Mouse (Mus musculus) forebrain, embryonic 13.5 days (tissue): ENCODE results near the gene Rhbdd3. TPM values are rescaled to one million over a fixed set of nuclear protein-coding genes. Genes with fewer than 3 reads are reported as not detected.
A peak's percentile ranks its signal among the peaks of the same experiment; 100 is the strongest.

Experiments used
- ATAC-seq: fragments of 200-750 bp; cut with Nextera tagmentation; 2 replicates; pipeline ENCODE4 v1.8.0; 2017
- H3K27ac ChIP-seq: fragments of 300-500 bp; sonication (generic); 2 replicates; pipeline ENCODE4 v1.5.1; 2015; ENCODE audit warnings: inconsistent platforms, mild to moderate bottlenecking, moderate library complexity
- H3K27me3 ChIP-seq: fragments of 300-500 bp; sonication (generic); 2 replicates; pipeline ENCODE4 v1.6.1; 2015; ENCODE audit warnings: mild to moderate bottlenecking, inconsistent platforms
- H3K36me3 ChIP-seq: fragments of 300-500 bp; sonication (generic); 2 replicates; pipeline ENCODE4 v1.6.1; 2015; ENCODE audit warnings: mild to moderate bottlenecking, inconsistent platforms; ENCODE audit not compliant: poor library complexity, severe bottlenecking
- H3K4me1 ChIP-seq: fragments of 300-500 bp; sonication (generic); 2 replicates; pipeline ENCODE4 v1.6.1; 2015; ENCODE audit warnings: inconsistent platforms
- H3K4me2 ChIP-seq: fragments of 300-500 bp; sonication (generic); 2 replicates; pipeline ENCODE4 v1.6.1; 2015; ENCODE audit warnings: inconsistent platforms, mild to moderate bottlenecking, moderate library complexity
- H3K4me3 ChIP-seq: fragments of 300-500 bp; sonication (generic); 2 replicates; pipeline ENCODE4 v1.5.1; 2015; ENCODE audit warnings: mild to moderate bottlenecking, inconsistent platforms
- H3K9ac ChIP-seq: fragments of 300-500 bp; sonication (generic); 2 replicates; pipeline ENCODE4 v1.6.1; 2015; ENCODE audit warnings: mild to moderate bottlenecking, inconsistent platforms
- H3K9me3 ChIP-seq: fragments of 300-500 bp; sonication (generic); replicated peaks from 2 replicates; pipeline ENCODE4 v1.6.1; 2016; ENCODE audit warnings: inconsistent platforms
- WGBS: fragments of 180-500 bp; shearing (Covaris S2); methylation state at CpG from one replicate; pipeline ENCODE4 v1.1.7; 2015; 5-methylcytosine and 5-hydroxymethylcytosine counted together
- polyA plus RNA-seq: library from polyadenylated mRNA; unstranded; fragments of >200 nt; fragmentation: Nextera tagmentation; extraction: Ambion mirVana; gene quantifications from 2 replicates; pipeline ENCODE4 v1.2.1, GENCODE M21; 2015

The Rhbdd3 gene
- polyA plus RNA-seq, 1 experiment from 2014 or later, result 26.3 TPM

- Histone ChIP-seq H3K27ac (no peak overlapping the region), H3K4me3 (no peak overlapping the region), H3K27me3 (no peaks in the 10 kb centered on the region), H3K4me2 (no peak overlapping the region), H3K4me1 (peaks cover 18% of the 10 kb centered on the region), H3K36me3 (peaks cover 25% of the 10 kb centered on the region), H3K9me3 (no peaks in the 10 kb centered on the region), H3K9ac (no peak overlapping the region)
- ATAC-seq, result no peak
- WGBS, result 88% methylated on average over 7 of the region's 7 CpGs
Observed at GRCm38 (mm10) chr11:5102384-5102783, 3.7 kb downstream of the Rhbdd3 start.

GRCm38 (mm10) chr11:5103986-5104509 lies 5.3 kb downstream of the Rhbdd3 start:
- H3K27ac ChIP-seq, result no peak overlapping the region
- no peaks in the 10 kb centered on the region for H3K27me3 ChIP-seq
- peaks cover 15% of the 10 kb centered on the region for H3K4me1 ChIP-seq
- no peak overlapping the region for H3K4me3 ChIP-seq
- no peak overlapping the region for H3K4me2 ChIP-seq
- 97% methylated on average over 4 of the region's 4 CpGs for WGBS
- no peak overlapping the region for H3K9ac ChIP-seq
- H3K36me3 ChIP-seq, result peaks cover 25% of the 10 kb centered on the region
- H3K9me3 ChIP-seq, result no peaks in the 10 kb centered on the region
- no peak for ATAC-seq

DNA sequence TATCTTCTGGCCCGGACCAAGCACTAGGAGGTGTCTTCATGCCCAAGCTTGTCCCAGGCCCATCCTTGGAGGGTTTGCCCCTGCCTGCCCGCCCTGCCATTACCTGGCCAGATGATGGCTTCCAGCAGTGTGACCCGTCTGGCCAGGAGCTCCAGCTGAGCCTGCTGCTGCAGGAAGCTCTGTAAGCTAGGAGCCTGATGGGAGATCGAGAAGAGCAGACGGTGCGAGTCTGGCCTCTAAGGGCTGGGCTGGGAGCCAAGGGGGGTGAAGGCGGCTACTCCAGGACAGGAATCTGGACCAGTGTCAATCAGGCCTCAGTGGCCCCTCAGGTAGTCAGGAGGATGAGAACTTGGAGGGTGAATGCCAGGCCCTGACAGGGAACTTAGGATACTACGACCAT lies 10.7 kb downstream of the Rhbdd3 start:
- no peaks in the 10 kb centered on the region for H3K27me3 ChIP-seq
- H3K9me3 ChIP-seq, result no peaks in the 10 kb centered on the region
- no peak overlapping the region for H3K4me3 ChIP-seq
- H3K4me2 ChIP-seq, result no peak overlapping the region
- ATAC-seq, result no peak
- WGBS, result 81% methylated on average over 8 of the region's 8 CpGs
- H3K9ac ChIP-seq, result no peak overlapping the region
- no peak overlapping the region for H3K27ac ChIP-seq
- H3K4me1 ChIP-seq, result peaks cover 8% of the 10 kb centered on the region
- H3K36me3 ChIP-seq, result peaks cover 18% of the 10 kb centered on the region

DNA sequence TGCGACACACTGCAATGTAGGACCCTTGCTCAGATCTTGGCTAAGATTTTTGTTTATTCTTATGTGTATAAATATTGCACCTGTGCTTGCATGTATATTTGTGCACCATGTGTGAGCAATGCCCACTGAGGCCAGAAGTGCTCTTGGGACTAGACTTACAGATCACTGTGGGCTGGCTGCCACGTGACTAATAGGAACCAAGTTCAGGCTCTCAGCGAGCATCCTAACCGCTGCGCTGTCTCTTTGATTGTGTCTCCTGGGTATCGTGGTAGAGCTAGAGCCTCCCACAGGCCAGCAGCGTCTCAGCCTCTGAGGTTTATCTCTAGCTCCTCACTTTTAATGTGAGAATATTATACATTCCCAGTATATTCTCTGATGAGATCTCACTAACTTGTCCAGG lies 14.9 kb downstream of the Rhbdd3 start:
- H3K27me3 ChIP-seq, result no peaks in the 10 kb centered on the region
- ATAC-seq, result no peak
- H3K4me3 ChIP-seq, result no peak overlapping the region
- H3K9me3 ChIP-seq, result no peaks in the 10 kb centered on the region
- peaks cover 8% of the 10 kb centered on the region for H3K4me1 ChIP-seq
- no peak overlapping the region for H3K9ac ChIP-seq
- H3K27ac ChIP-seq, result no peak overlapping the region
- no peaks in the 10 kb centered on the region for H3K36me3 ChIP-seq
- no peak overlapping the region for H3K4me2 ChIP-seq
- WGBS, result 89% methylated on average over 7 of the region's 7 CpGs

DNA sequence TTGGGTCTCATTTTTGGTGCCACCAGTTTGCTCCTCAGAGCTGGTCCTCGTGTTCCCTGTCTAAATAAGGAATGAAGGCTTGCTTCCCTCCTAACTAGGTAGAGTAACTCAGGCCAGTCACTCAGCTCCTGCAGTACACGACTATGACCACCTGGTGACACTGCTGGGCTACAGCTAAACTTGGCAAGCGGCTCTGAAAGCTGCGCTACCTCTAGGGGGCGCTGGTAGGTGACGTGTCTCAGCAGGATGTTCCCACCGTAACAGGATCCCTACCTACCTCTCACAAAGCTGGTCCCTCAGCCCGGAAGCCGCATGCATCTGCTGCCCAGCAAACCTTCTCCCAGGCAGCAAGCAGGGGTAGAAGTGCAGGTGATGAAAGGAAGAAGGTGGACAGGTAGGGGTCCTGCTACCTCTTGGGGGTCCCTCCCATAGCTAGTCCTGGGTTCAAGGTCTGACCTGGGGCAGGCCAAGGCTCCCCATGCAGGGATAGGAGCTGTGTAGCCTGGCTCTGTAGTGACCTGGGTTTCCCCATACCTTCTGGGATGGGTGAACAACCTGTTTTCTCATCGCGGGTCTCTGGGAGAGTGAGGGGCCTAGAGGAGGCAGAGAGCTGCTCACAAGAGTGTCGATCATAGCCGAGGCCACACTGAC lies 16.3 kb downstream of the Rhbdd3 start:
- Histone ChIP-seq H3K9ac (no peak overlapping the region), H3K4me3 (no peak overlapping the region), H3K9me3 (no peaks in the 10 kb centered on the region), H3K4me2 (no peak overlapping the region), H3K36me3 (no peaks in the 10 kb centered on the region), H3K27ac (no peak overlapping the region), H3K27me3 (no peaks in the 10 kb centered on the region), H3K4me1 (peaks cover 8% of the 10 kb centered on the region)
- WGBS, result 31% methylated on average over 13 of the region's 13 CpGs
- ATAC-seq, result peak; percentile 53; the same call in 1 of the 2 replicates

DNA sequence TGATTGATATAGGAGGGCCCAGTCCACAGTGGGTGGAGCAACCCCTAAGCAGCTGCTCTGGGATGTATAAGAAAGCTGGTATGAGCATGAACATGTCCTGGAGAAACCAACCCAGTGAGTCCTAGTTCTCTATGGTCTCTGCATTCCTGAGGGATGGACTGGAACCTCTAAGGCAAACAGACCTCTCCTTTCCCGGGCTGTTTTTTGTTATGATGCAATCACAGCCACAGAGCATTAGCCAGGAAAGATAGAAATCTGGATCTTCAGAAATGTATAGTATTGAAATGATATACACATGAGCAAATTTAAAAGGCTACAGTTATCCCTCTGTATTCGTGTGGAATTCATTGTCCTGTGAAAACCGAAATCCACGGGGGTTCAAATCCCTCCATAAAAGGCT lies 27.0 kb downstream of the Rhbdd3 start:
- Histone ChIP-seq H3K4me3 (no peak overlapping the region), H3K9me3 (no peaks in the 10 kb centered on the region), H3K36me3 (no peaks in the 10 kb centered on the region), H3K9ac (no peak overlapping the region), H3K27ac (no peak overlapping the region), H3K4me2 (no peak overlapping the region), H3K4me1 (peaks cover 23% of the 10 kb centered on the region), H3K27me3 (no peaks in the 10 kb centered on the region)
- WGBS, result 50% methylated on average over 4 of the region's 4 CpGs
- no peak for ATAC-seq

DNA sequence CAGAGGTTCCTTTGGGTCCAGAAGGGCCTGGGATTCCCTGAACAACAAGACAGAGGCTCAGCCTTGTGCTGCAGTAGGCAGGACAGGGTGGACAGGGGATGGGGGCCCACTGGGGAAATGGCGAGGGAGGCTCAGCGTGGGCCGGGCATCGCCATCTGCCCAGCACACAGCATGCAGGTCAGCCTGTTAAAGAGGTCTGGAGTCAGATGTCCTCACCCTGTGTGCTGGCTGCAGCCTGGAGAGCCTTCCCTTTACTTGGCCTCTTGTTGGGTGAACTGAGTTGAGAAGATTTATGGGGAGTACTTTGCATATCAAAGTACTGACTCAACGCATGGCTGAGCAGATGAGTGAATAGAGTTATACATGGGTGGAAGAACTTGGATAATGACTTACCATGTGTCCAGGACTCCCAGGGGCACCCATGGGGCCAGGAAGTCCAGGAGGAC lies 30.3 kb downstream of the Rhbdd3 start:
- H3K4me2 ChIP-seq, result peak overlapping the region; percentile 27
- 13% methylated on average over 5 of the region's 5 CpGs for WGBS
- no peak overlapping the region for H3K9ac ChIP-seq
- H3K27ac ChIP-seq, result peak overlapping the region; percentile 60
- peak; percentile 70 for ATAC-seq
- H3K9me3 ChIP-seq, result no peaks in the 10 kb centered on the region
- no peak overlapping the region for H3K4me3 ChIP-seq
- H3K36me3 ChIP-seq, result no peaks in the 10 kb centered on the region
- peaks cover 23% of the 10 kb centered on the region for H3K4me1 ChIP-seq
- H3K27me3 ChIP-seq, result no peaks in the 10 kb centered on the region

DNA sequence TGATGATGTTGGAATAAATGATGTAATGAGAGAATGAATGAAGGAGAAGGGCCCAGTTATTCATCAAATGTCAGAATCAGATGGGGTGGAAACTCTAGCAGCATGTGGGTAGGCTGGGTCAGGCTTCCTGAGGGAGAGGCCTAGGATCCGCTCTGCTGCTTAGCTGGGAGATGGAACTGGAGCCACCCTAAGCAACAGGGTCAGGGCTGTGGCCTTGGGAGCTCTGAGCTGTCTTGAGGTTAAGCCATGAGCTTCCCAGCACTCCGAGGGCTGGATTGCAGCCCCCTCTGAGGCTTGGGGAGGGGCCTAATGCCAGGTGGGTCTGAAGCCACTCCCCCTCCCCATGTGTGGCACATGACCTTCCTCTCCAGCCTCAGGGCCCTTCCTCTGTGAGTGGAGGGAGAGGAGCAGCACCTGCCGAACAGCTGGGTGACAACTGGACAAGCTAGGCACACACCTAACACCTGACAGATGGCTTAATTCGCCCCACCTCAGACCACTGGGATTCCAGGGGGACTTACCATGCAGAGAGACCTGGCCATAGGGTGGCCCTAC lies 31.5 kb downstream of the Rhbdd3 start:
- Histone ChIP-seq H3K27me3 (no peaks in the 10 kb centered on the region), H3K4me2 (no peak overlapping the region), H3K27ac (no peak overlapping the region), H3K9ac (peak overlapping the region; percentile 16; the same call in 1 of the 2 replicates), H3K36me3 (no peaks in the 10 kb centered on the region), H3K9me3 (no peaks in the 10 kb centered on the region), H3K4me3 (no peak overlapping the region), H3K4me1 (peaks cover 23% of the 10 kb centered on the region)
- no peak for ATAC-seq
- 60% methylated on average over 4 of the region's 4 CpGs for WGBS

DNA sequence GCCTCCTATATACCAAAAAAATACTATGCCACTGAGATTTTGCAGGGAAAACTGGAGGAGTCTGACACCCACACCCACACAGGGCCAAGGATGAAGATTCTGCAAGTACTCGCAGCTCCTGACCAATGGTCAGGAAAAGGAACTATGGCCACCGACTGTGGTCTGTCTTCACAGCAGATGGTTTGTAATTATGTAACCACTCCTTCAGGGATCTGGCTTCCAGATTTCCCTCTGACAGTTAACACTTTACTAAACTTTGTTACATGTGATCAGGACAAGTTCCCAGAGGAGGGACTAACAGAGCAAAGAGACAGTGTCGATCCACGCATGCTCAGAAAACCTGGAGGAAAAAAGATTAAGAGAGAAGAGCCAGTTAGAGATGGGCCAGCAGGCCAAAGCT lies 34.0 kb downstream of the Rhbdd3 start:
- Histone ChIP-seq H3K9me3 (no peaks in the 10 kb centered on the region), H3K36me3 (no peaks in the 10 kb centered on the region), H3K9ac (no peak overlapping the region), H3K27me3 (no peaks in the 10 kb centered on the region), H3K27ac (no peak overlapping the region), H3K4me1 (peaks cover 23% of the 10 kb centered on the region), H3K4me2 (no peak overlapping the region), H3K4me3 (no peak overlapping the region)
- 90% methylated on average over 4 of the region's 4 CpGs for WGBS
- no peak for ATAC-seq

DNA sequence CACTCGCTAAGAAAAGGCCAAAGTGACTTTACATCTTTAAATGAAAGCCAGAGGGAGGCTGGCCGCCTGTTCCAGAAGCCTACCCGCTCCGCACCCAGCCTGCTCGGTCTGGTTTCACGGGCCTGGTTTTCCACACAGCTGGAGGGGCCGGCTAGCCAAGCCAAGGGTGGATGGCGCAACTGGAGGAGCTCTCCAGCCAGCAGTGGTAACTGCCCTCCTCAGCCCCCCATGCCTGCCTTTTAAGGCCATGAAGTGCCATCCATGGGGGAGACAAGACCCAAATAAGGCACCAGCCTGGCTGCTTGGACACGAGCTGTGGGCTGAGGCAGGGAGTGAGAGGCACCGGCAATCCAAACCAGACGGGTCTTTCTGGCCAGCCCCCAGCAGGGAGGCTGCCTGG lies 37.2 kb downstream of the Rhbdd3 start:
- peaks cover 8% of the 10 kb centered on the region for H3K4me1 ChIP-seq
- H3K9ac ChIP-seq, result no peak overlapping the region
- no peak overlapping the region for H3K27ac ChIP-seq
- H3K9me3 ChIP-seq, result no peaks in the 10 kb centered on the region
- ATAC-seq, result no peak
- H3K4me3 ChIP-seq, result no peak overlapping the region
- no peak overlapping the region for H3K4me2 ChIP-seq
- 88% methylated on average over 11 of the region's 11 CpGs for WGBS
- H3K36me3 ChIP-seq, result no peaks in the 10 kb centered on the region
- H3K27me3 ChIP-seq, result no peaks in the 10 kb centered on the region

DNA sequence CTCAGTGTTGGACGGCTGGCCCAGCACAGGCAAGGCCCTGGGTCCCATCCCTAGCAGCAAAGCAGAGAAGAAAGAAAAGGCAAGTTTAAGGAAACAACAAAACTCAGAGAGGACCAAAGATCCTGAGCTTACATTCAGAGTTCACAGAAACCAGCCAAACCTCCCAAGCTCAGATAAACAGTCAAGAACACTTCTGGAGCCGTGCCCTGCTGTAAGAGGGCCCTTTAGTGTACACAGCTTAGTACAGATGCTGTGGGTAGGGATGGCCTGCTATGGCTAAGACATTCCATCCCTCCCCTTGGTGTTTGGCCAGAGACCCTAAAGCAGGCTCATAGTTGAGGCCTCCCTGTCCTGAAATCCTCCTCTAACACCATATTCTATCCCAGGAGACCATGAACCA lies 39.9 kb downstream of the Rhbdd3 start:
- no peaks in the 10 kb centered on the region for H3K27me3 ChIP-seq
- no peak overlapping the region for H3K4me2 ChIP-seq
- no peak overlapping the region for H3K27ac ChIP-seq
- no peaks in the 10 kb centered on the region for H3K36me3 ChIP-seq
- no peak overlapping the region for H3K4me3 ChIP-seq
- no peak overlapping the region for H3K9ac ChIP-seq
- ATAC-seq, result no peak
- WGBS, result 90% methylated on average over 2 of the region's 2 CpGs
- H3K4me1 ChIP-seq, result peaks cover 8% of the 10 kb centered on the region
- no peaks in the 10 kb centered on the region for H3K9me3 ChIP-seq

- 90% methylated on average over 9 of the region's 9 CpGs for WGBS
- no peaks in the 10 kb centered on the region for H3K36me3 ChIP-seq
Observed at GRCm38 (mm10) chr11:5139372-5139771, 40.6 kb downstream of the Rhbdd3 start.

DNA sequence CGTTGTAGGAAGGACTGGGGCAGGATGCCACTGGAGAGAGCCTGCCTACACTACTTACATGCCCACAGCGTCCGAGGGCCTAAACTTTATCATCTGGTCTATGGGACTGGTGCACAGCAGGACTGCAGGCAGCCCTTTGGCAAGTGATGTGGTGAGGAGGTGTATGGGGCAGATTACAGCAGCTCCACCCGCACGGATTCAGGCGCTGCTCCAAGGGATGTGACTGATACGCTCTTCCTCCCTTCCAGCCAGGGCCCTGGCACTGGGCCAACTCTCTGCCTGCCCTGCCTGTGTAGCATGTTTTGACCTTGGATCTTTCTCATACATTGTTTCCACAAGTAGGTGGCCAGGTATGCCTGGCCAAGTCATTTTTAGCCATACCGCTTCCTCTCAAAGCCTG lies 41.9 kb downstream of the Rhbdd3 start:
- WGBS, result 54% methylated on average over 8 of the region's 8 CpGs
- no peaks in the 10 kb centered on the region for H3K27me3 ChIP-seq
- H3K9me3 ChIP-seq, result no peaks in the 10 kb centered on the region
- no peak overlapping the region for H3K9ac ChIP-seq
- peaks cover 8% of the 10 kb centered on the region for H3K4me1 ChIP-seq
- no peaks in the 10 kb centered on the region for H3K36me3 ChIP-seq
- no peak overlapping the region for H3K27ac ChIP-seq
- H3K4me3 ChIP-seq, result no peak overlapping the region
- ATAC-seq, result no peak
- H3K4me2 ChIP-seq, result no peak overlapping the region

More at GRCm38 (mm10) chr11:5139372-5139771, 40.6 kb downstream of the Rhbdd3 start:
- ATAC-seq, result no peak
- Histone ChIP-seq H3K4me2 (no peak overlapping the region), H3K27ac (no peak overlapping the region), H3K27me3 (no peaks in the 10 kb centered on the region), H3K4me3 (no peak overlapping the region), H3K9ac (no peak overlapping the region), H3K9me3 (no peaks in the 10 kb centered on the region), H3K4me1 (peaks cover 8% of the 10 kb centered on the region)
